Mouse (Mus musculus): ENCODE measurements around the gene 4930404N11Rik. TPM values are rescaled to one million over a fixed set of nuclear protein-coding genes. Genes with fewer than 3 reads are reported as not detected.
A peak's percentile ranks its signal among the peaks of the same experiment; 100 is the strongest.

4930404N11Rik gene
- polyA plus RNA-seq, 1 experiment, result 0.16 TPM

DNA sequence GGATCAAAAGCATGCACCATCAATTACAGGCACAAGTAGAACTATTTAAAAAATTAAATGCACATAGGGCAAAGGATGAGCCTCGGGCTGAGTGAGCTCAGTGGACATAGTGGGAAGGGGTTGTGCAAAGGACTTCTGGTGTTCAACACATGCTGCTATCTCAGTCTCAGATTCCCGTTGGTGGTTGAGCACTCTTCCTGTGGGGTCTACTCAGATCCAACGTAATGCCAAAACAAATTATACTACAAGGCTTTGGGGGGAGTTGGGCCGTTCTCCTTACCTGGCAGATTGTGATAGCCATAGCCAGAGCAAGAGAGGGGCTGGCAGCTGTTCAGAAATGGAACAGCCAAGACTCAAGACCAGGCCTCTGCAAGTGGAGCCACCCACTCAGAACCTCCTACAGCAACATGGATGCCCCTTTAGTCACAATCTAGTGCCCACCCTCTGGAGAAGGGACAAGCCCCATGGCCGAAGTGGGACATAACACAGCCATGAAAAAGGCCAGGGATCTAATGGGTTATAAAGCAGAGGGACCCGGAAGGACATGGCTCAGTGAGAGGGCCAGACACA lies 14.3 kb upstream of the 4930404N11Rik start:
- Histone ChIP-seq H3K27me3 (replicated peaks; ENCODE audit: control insufficient read depth, insufficient read depth, low read length) (no peaks in the 10 kb centered on the region), H3K4me3 (ENCODE audit: insufficient read depth, low read depth, low read length) (no peak overlapping the region), H3K27ac (ENCODE audit: insufficient read depth, low read depth, low read length) (no peak overlapping the region), H3K36me3 (ENCODE audit: control insufficient read depth, insufficient read depth, low read length) (no peaks in the 10 kb centered on the region), H3K4me1 (ENCODE audit: control insufficient read depth, insufficient read depth, low read length) (peaks cover 17% of the 10 kb centered on the region; the same call in 1 of the 2 replicates)
- no peak for DNase-seq
- TF ChIP-seq POLR2A (IDR thresholded peaks at IDR 0.05; ENCODE audit: low read depth, low read length) (no peak), CTCF (conservative IDR thresholded peaks at IDR 0.05; ENCODE audit: insufficient read depth, insufficient read length, low read depth, low read length) (no peak)
- WGBS, result 85% methylated on average over 6 of the region's 6 CpGs

DNA sequence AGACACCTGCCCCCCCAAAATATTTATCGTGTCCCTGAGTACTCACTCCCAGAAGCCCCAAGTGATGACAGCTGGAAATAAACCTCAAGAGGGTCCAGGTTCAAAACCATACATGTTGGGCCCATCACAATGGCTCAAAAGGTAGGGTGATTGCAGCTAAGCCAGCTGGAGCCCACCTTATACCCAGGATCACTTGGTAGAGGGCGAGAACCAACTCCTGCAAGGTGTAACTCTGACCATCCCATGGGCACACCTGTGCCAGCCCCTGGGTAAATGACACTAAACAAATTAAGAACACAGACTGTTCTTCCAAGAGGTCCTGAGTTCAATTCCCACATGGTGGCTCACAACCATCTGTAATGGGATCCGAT lies 13.6 kb upstream of the 4930404N11Rik start:
- H3K4me1 ChIP-seq (ENCODE audit: control insufficient read depth, insufficient read depth, low read length), result peaks cover 16% of the 10 kb centered on the region; the same call in 1 of the 2 replicates
- DNase-seq, result no peak
- no peaks in the 10 kb centered on the region for H3K36me3 ChIP-seq (ENCODE audit: control insufficient read depth, insufficient read depth, low read length)
- H3K4me3 ChIP-seq (ENCODE audit: insufficient read depth, low read depth, low read length), result peak overlapping the region; percentile 49; the same call in 1 of the 2 replicates
- no peak overlapping the region for H3K27ac ChIP-seq (ENCODE audit: insufficient read depth, low read depth, low read length)
- WGBS, result 57% methylated on average over 3 of the region's 3 CpGs
- H3K27me3 ChIP-seq (replicated peaks; ENCODE audit: control insufficient read depth, insufficient read depth, low read length), result no peaks in the 10 kb centered on the region
- TF ChIP-seq CTCF (conservative IDR thresholded peaks at IDR 0.05; ENCODE audit: insufficient read depth, insufficient read length, low read depth, low read length) (no peak), POLR2A (IDR thresholded peaks at IDR 0.05; ENCODE audit: low read depth, low read length) (no peak)

DNA sequence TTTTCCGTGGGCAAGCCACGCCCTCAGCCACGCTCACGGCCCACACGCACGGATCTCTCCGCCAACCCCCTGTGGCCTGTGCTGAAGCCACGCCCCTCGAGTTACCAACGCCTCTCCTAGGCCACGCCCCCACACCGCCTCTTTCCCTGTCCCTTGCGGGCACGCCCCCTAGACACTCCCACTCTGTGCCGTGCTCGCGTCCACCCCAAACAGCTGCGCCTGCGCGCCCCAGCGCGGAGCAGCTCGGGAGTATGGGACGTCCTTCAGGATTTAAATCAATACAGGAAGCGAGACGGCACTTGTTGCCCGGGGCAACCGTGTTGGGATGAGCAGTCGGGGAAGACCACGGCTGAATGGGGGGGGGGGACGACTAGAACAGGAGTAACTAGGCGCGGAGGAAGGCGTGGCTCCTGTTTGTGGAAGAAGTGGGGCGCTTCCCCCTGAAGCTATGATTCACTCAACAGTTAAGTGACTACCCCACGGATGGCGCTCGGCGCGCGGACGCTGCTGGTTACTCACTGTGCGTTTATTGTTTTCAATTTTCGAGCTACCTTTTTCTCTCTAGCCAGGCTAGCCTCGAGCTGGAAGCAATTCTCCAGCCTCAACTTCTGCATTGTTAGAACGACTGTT lies 13.1 kb upstream of the 4930404N11Rik start:
- DNase-seq, result peak; percentile 100
- Histone ChIP-seq H3K36me3 (ENCODE audit: control insufficient read depth, insufficient read depth, low read length) (no peaks in the 10 kb centered on the region), H3K4me1 (ENCODE audit: control insufficient read depth, insufficient read depth, low read length) (peaks cover 16% of the 10 kb centered on the region; the same call in 1 of the 2 replicates), H3K27me3 (replicated peaks; ENCODE audit: control insufficient read depth, insufficient read depth, low read length) (no peaks in the 10 kb centered on the region), H3K27ac (ENCODE audit: insufficient read depth, low read depth, low read length) (no peak overlapping the region; the same call in 1 of the 2 replicates), H3K4me3 (ENCODE audit: insufficient read depth, low read depth, low read length) (peak overlapping the region; percentile 49)
- no peak for TF ChIP-seq CTCF (conservative IDR thresholded peaks at IDR 0.05; ENCODE audit: insufficient read depth, insufficient read length, low read depth, low read length)
- TF ChIP-seq POLR2A (IDR thresholded peaks at IDR 0.05; ENCODE audit: low read depth, low read length), result no peak
- WGBS, result under 1% methylated on average over 46 of the region's 46 CpGs

DNA sequence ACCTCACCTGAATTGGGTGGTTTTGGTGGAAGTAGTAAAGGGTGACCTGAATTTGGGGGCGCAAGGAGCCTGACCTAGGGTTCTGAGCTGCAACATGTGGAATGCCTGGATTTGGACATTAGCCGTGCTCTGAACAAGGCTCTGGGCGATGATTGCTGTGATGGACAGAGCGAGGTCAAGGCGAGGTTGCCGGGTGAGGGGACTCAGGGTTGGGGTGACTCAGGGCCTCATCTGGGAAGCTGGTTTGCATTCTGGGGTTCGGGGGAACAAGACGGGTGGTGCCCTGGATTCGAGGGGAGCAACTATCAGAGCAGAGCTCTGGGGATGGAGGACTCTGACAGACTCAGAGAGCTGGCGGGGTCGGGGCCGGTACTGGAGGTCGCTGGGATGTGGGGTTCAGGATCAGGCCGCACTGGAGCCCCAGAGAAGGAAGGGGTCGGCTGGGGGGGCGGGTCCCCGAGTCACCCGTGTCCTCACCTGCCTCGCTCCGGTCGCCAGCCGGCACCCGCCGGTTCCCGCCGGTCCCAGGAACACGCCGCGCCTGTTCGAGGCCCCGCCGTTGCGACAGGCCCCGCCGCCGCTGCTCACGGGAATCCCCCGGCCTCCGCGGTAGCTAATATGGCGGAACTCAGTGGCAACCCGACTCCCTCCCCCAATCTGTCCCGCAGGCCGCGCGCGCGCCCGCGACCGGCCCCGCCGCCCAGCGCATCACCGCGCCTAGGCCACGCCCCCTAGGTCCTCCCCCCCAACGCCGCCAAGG lies 12.4 kb upstream of the 4930404N11Rik start, which contains the start of gene Fzr1:
TSS of gene Fzr1 (minus strand) at position 724 of the 760 bp plus-strand sequence.
- Histone ChIP-seq H3K4me1 (ENCODE audit: control insufficient read depth, insufficient read depth, low read length) (peaks cover 16% of the 10 kb centered on the region; the same call in 1 of the 2 replicates), H3K27me3 (replicated peaks; ENCODE audit: control insufficient read depth, insufficient read depth, low read length) (no peaks in the 10 kb centered on the region), H3K27ac (ENCODE audit: insufficient read depth, low read depth, low read length) (peak within 1 kb of the TSS; percentile 26), H3K4me3 (ENCODE audit: insufficient read depth, low read depth, low read length) (peak within 1 kb of the TSS; percentile 79), H3K36me3 (ENCODE audit: control insufficient read depth, insufficient read depth, low read length) (no peaks in the 10 kb centered on the region)
- DNase-seq, result no peak
- WGBS, result 1% methylated on average over 51 of the region's 59 CpGs
- TF ChIP-seq POLR2A (IDR thresholded peaks at IDR 0.05; ENCODE audit: low read depth, low read length) (peak; percentile 25), CTCF (conservative IDR thresholded peaks at IDR 0.05; ENCODE audit: insufficient read depth, insufficient read length, low read depth, low read length) (no peak)

- Histone ChIP-seq H3K4me1 (ENCODE audit: control insufficient read depth, insufficient read depth, low read length) (peaks cover 16% of the 10 kb centered on the region; the same call in 1 of the 2 replicates), H3K4me3 (ENCODE audit: insufficient read depth, low read depth, low read length) (peak overlapping the region; percentile 79), H3K36me3 (ENCODE audit: control insufficient read depth, insufficient read depth, low read length) (no peaks in the 10 kb centered on the region), H3K27me3 (replicated peaks; ENCODE audit: control insufficient read depth, insufficient read depth, low read length) (no peaks in the 10 kb centered on the region), H3K27ac (ENCODE audit: insufficient read depth, low read depth, low read length) (no peak overlapping the region)
- DNase-seq, result no peak
- TF ChIP-seq CTCF (conservative IDR thresholded peaks at IDR 0.05; ENCODE audit: insufficient read depth, insufficient read length, low read depth, low read length) (no peak), POLR2A (IDR thresholded peaks at IDR 0.05; ENCODE audit: low read depth, low read length) (no peak)
- WGBS, result 37% methylated on average over 2 of the region's 2 CpGs
Observed at GRCm38 (mm10) chr10:81377362-81377664, 11.7 kb upstream of the 4930404N11Rik start.

GRCm38 (mm10) chr10:81376561-81377361 lies 11.1 kb upstream of the 4930404N11Rik start:
- TF ChIP-seq CTCF (conservative IDR thresholded peaks at IDR 0.05; ENCODE audit: insufficient read depth, insufficient read length, low read depth, low read length) (no peak), POLR2A (IDR thresholded peaks at IDR 0.05; ENCODE audit: low read depth, low read length) (no peak)
- DNase-seq, result no peak
- Histone ChIP-seq H3K4me3 (ENCODE audit: insufficient read depth, low read depth, low read length) (no peak overlapping the region), H3K36me3 (ENCODE audit: control insufficient read depth, insufficient read depth, low read length) (no peaks in the 10 kb centered on the region), H3K4me1 (ENCODE audit: control insufficient read depth, insufficient read depth, low read length) (peaks cover 16% of the 10 kb centered on the region; the same call in 1 of the 2 replicates), H3K27ac (ENCODE audit: insufficient read depth, low read depth, low read length) (no peak overlapping the region), H3K27me3 (replicated peaks; ENCODE audit: control insufficient read depth, insufficient read depth, low read length) (no peaks in the 10 kb centered on the region)
- 37% methylated on average over 6 of the region's 6 CpGs for WGBS

Data from kidney, adult 2 months (tissue).